Mouse (Mus musculus): ENCODE measurements around the gene Krt31. TPM values are rescaled to one million over a fixed set of nuclear protein-coding genes. Genes with fewer than 3 reads are reported as not detected.

The Krt31 gene
- polyA plus RNA-seq, 1 experiment from 2014 or later, result not detected

Other genes starting within 250 kb of the Krt31 start
- gene Gm11554, start 246.1 kb downstream of the Krt31 start, polyA plus RNA-seq (2014; fragmentation: Nextera tagmentation; extraction: Ambion mirVana), result not detected in 2 replicates
- gene Krtap4-13, start 240.7 kb downstream of the Krt31 start, polyA plus RNA-seq (2014; fragmentation: Nextera tagmentation; extraction: Ambion mirVana), result not detected in 2 replicates
- not detected in 2 replicates for gene Gm11564, start 234.9 kb downstream of the Krt31 start, polyA plus RNA-seq (2014; fragmentation: Nextera tagmentation; extraction: Ambion mirVana)
- not detected in 2 replicates for gene 2300003K06Rik, start 212.5 kb downstream of the Krt31 start, polyA plus RNA-seq (2014; fragmentation: Nextera tagmentation; extraction: Ambion mirVana)
- gene Krtap4-16, start 198.9 kb downstream of the Krt31 start, polyA plus RNA-seq (2014; fragmentation: Nextera tagmentation; extraction: Ambion mirVana), result not detected in 2 replicates
- not detected in 2 replicates for gene Gm11568, start 192.6 kb downstream of the Krt31 start, polyA plus RNA-seq (2014; fragmentation: Nextera tagmentation; extraction: Ambion mirVana)
- not detected in 2 replicates for gene Gm11559, start 186.1 kb downstream of the Krt31 start, polyA plus RNA-seq (2014; fragmentation: Nextera tagmentation; extraction: Ambion mirVana)
- gene Krtap9-1, start 177.2 kb downstream of the Krt31 start, polyA plus RNA-seq (2014; fragmentation: Nextera tagmentation; extraction: Ambion mirVana), result not detected in 2 replicates
- gene Gm11567, start 171.4 kb downstream of the Krt31 start, polyA plus RNA-seq (2014; fragmentation: Nextera tagmentation; extraction: Ambion mirVana), result not detected in 2 replicates
- not detected in 2 replicates for gene Krtap31-1, start 142.6 kb downstream of the Krt31 start, polyA plus RNA-seq (2014; fragmentation: Nextera tagmentation; extraction: Ambion mirVana)
- gene Gm11565, start 135.8 kb downstream of the Krt31 start, polyA plus RNA-seq (2014; fragmentation: Nextera tagmentation; extraction: Ambion mirVana), result not detected in 2 replicates
- gene Krtap31-2, start 114.3 kb downstream of the Krt31 start, polyA plus RNA-seq (2014; fragmentation: Nextera tagmentation; extraction: Ambion mirVana), result not detected in 2 replicates
- not detected in 2 replicates for gene Krtap9-5, start 102.1 kb downstream of the Krt31 start, polyA plus RNA-seq (2014; fragmentation: Nextera tagmentation; extraction: Ambion mirVana)
- not detected in 2 replicates for gene Krtap29-1, start 71.5 kb downstream of the Krt31 start, polyA plus RNA-seq (2014; fragmentation: Nextera tagmentation; extraction: Ambion mirVana)
- gene Krtap16-1, start 64.0 kb downstream of the Krt31 start, polyA plus RNA-seq (2014; fragmentation: Nextera tagmentation; extraction: Ambion mirVana), result not detected in 2 replicates
- gene Krtap17-1, start 56.6 kb downstream of the Krt31 start, polyA plus RNA-seq (2014; fragmentation: Nextera tagmentation; extraction: Ambion mirVana), result not detected in 2 replicates
- gene Krt33a, start 34.3 kb downstream of the Krt31 start, polyA plus RNA-seq (2014; fragmentation: Nextera tagmentation; extraction: Ambion mirVana), result not detected in 2 replicates
- gene Krt33b, start 20.7 kb downstream of the Krt31 start, polyA plus RNA-seq (2014; fragmentation: Nextera tagmentation; extraction: Ambion mirVana), result not detected in 2 replicates
- gene Krt34, start 9.0 kb downstream of the Krt31 start, polyA plus RNA-seq (2014; fragmentation: Nextera tagmentation; extraction: Ambion mirVana), result not detected in 2 replicates
- not detected in 2 replicates for gene Krt32, start 37.7 kb upstream of the Krt31 start, polyA plus RNA-seq (2014; fragmentation: Nextera tagmentation; extraction: Ambion mirVana)
- gene Krt35, start 45.7 kb upstream of the Krt31 start, polyA plus RNA-seq (2014; fragmentation: Nextera tagmentation; extraction: Ambion mirVana), result not detected in 2 replicates
- gene Krt36, start 55.1 kb upstream of the Krt31 start, polyA plus RNA-seq (2014; fragmentation: Nextera tagmentation; extraction: Ambion mirVana), result not detected in 2 replicates
- not detected in 2 replicates for gene Krt13, start 71.0 kb upstream of the Krt31 start, polyA plus RNA-seq (2014; fragmentation: Nextera tagmentation; extraction: Ambion mirVana)
- 0.17 and 0.24 TPM in 2 replicates for gene Krt15, start 85.4 kb upstream of the Krt31 start, polyA plus RNA-seq (2014; fragmentation: Nextera tagmentation; extraction: Ambion mirVana)
- 48.4 and 69.2 TPM in 2 replicates for gene Krt19, start 98.1 kb upstream of the Krt31 start, polyA plus RNA-seq (2014; fragmentation: Nextera tagmentation; extraction: Ambion mirVana)
- gene Krt9, start 142.7 kb upstream of the Krt31 start, polyA plus RNA-seq (2014; fragmentation: Nextera tagmentation; extraction: Ambion mirVana), result not detected in 2 replicates
- gene Krt14, start 157.0 kb upstream of the Krt31 start, polyA plus RNA-seq (2014; fragmentation: Nextera tagmentation; extraction: Ambion mirVana), result 1.4 and 1.7 TPM in 2 replicates
- not detected in 2 replicates for gene Krt16, start 198.4 kb upstream of the Krt31 start, polyA plus RNA-seq (2014; fragmentation: Nextera tagmentation; extraction: Ambion mirVana)
- gene Krt17, start 210.5 kb upstream of the Krt31 start, polyA plus RNA-seq (2014; fragmentation: Nextera tagmentation; extraction: Ambion mirVana), result 0.14 and 0.82 TPM in 2 replicates
- 0.20 TPM in 1 of 2 replicates, not detected in the other for gene Krt42, start 219.3 kb upstream of the Krt31 start, polyA plus RNA-seq (2014; fragmentation: Nextera tagmentation; extraction: Ambion mirVana)

Measured in heart, embryonic 11.5 days (tissue).